Mouse (Mus musculus) thymus, adult 2 months (tissue): ENCODE data around the gene Msantd1. TPM values are rescaled to one million over a fixed set of nuclear protein-coding genes. Genes with fewer than 3 reads are reported as not detected.

Experiments used
- DNase-seq: peaks from one replicate; pipeline ENCODE4 v3.0.0; 2021
- H3K27ac ChIP-seq: fragments of 200-500 bp; 2 replicates; pipeline ENCODE4 v1.5.1; 2012; ENCODE audit warnings: low read length, control low read depth; ENCODE audit not compliant: control insufficient read depth, insufficient read depth
- H3K27me3 ChIP-seq: fragments of 200-500 bp; 2 replicates; pipeline ENCODE4 v1.6.1; 2012; ENCODE audit warnings: mild to moderate bottlenecking, low read length, moderate library complexity, mixed read lengths; ENCODE audit not compliant: control insufficient read depth, insufficient read depth
- H3K36me3 ChIP-seq: fragments of 200-500 bp; 2 replicates; pipeline ENCODE4 v1.6.1; 2012; ENCODE audit warnings: mild to moderate bottlenecking, low read length, moderate library complexity; ENCODE audit not compliant: control insufficient read depth, insufficient read depth
- H3K4me1 ChIP-seq: fragments of 200-500 bp; replicated peaks from 2 replicates; pipeline ENCODE4 v1.6.1; 2012; ENCODE audit warnings: low read length; ENCODE audit not compliant: control insufficient read depth, insufficient read depth
- H3K4me3 ChIP-seq: fragments of 200-500 bp; 2 replicates; pipeline ENCODE4 v1.5.1; 2012; ENCODE audit warnings: mild to moderate bottlenecking, low read length, control low read depth, moderate library complexity; ENCODE audit not compliant: control insufficient read depth, insufficient read depth
- CTCF ChIP-seq: fragments of 200-500 bp; IDR thresholded peaks from 2 replicates; pipeline ENCODE4 v1.5.1; 2012; ENCODE audit warnings: mild to moderate bottlenecking, control low read depth, low read length, moderate library complexity, borderline replicate concordance; ENCODE audit not compliant: control insufficient read depth, poor library complexity, insufficient read depth; ENCODE audit errors: extremely low read depth
- POLR2A ChIP-seq: fragments of 200-500 bp; IDR thresholded peaks from 2 replicates; pipeline ENCODE4 v1.6.1; 2012; ENCODE audit warnings: mild to moderate bottlenecking, low read length, control low read depth, moderate library complexity; ENCODE audit not compliant: control insufficient read depth, poor library complexity, insufficient read depth; ENCODE audit errors: extremely low read depth
- WGBS: fragments of 180-500 bp; shearing (Covaris S2); methylation state at CpG from one replicate; pipeline ENCODE4 v1.1.7; 2018; 5-methylcytosine and 5-hydroxymethylcytosine counted together
- polyA plus RNA-seq: library from polyadenylated mRNA; depleted of rRNA; stranded (reverse); fragments of >200 nt; gene quantifications from 2 replicates; pipeline ENCODE4 v1.2.3, GENCODE M21; 2012

The Msantd1 gene
- polyA plus RNA-seq, 1 experiment: 6.5 TPM

GRCm38 (mm10) chr5:34924519-34924918, 16.7 kb downstream of the Msantd1 start:
- H3K36me3 ChIP-seq: no peaks in the 10 kb centered on the region
- no peaks in the 10 kb centered on the region for H3K4me1 ChIP-seq
- no peak overlapping the region for H3K27ac ChIP-seq
- DNase-seq: no peak
- H3K27me3 ChIP-seq: no peaks in the 10 kb centered on the region
- WGBS: 93% methylated on average over 7 of the region's 7 CpGs
- TF ChIP-seq CTCF: no peak
- TF ChIP-seq POLR2A: no peak
- H3K4me3 ChIP-seq: no peak overlapping the region

GRCm38 (mm10) chr5:34927648-34928047, 19.8 kb downstream of the Msantd1 start:
- no peaks in the 10 kb centered on the region for H3K4me1 ChIP-seq
- H3K4me3 ChIP-seq: no peak overlapping the region
- TF ChIP-seq CTCF (no peak), POLR2A (no peak)
- 95% methylated on average over 4 of the region's 4 CpGs for WGBS
- no peak for DNase-seq
- H3K27me3 ChIP-seq: no peaks in the 10 kb centered on the region
- H3K27ac ChIP-seq: no peak overlapping the region
- H3K36me3 ChIP-seq: no peaks in the 10 kb centered on the region

- no peaks in the 10 kb centered on the region for H3K36me3 ChIP-seq
- TF ChIP-seq POLR2A (no peak), CTCF (no peak)
- WGBS: 98% methylated on average over 9 of the region's 9 CpGs
Measured at GRCm38 (mm10) chr5:34930151-34930975, 22.6 kb downstream of the Msantd1 start.

GRCm38 (mm10) chr5:34931091-34931490, 23.3 kb downstream of the Msantd1 start:
- no peak overlapping the region for H3K4me3 ChIP-seq
- TF ChIP-seq CTCF (no peak), POLR2A (no peak)
- WGBS: 91% methylated on average over 2 of the region's 2 CpGs
- no peak for DNase-seq
- H3K4me1 ChIP-seq: no peaks in the 10 kb centered on the region
- no peaks in the 10 kb centered on the region for H3K27me3 ChIP-seq
- H3K36me3 ChIP-seq: no peaks in the 10 kb centered on the region
- no peak overlapping the region for H3K27ac ChIP-seq

More at GRCm38 (mm10) chr5:34930151-34930975, 22.6 kb downstream of the Msantd1 start:
- Histone ChIP-seq H3K27ac (no peak overlapping the region), H3K4me1 (no peaks in the 10 kb centered on the region), H3K4me3 (no peak overlapping the region), H3K27me3 (no peaks in the 10 kb centered on the region)
- DNase-seq: no peak

GRCm38 (mm10) chr5:34931516-34932457, 24.0 kb downstream of the Msantd1 start:
- H3K4me3 ChIP-seq: no peak overlapping the region
- H3K27me3 ChIP-seq: no peaks in the 10 kb centered on the region
- H3K36me3 ChIP-seq: no peaks in the 10 kb centered on the region
- whole genome bisulfite sequencing: 75% methylated on average over 11 of the region's 11 CpGs
- TF ChIP-seq CTCF (no peak), POLR2A (no peak)
- DNase-seq: no peak
- no peak overlapping the region for H3K27ac ChIP-seq
- H3K4me1 ChIP-seq: no peaks in the 10 kb centered on the region

- H3K27me3 ChIP-seq: no peaks in the 10 kb centered on the region
- TF ChIP-seq POLR2A (no peak), CTCF (no peak)
- no peak overlapping the region for H3K27ac ChIP-seq
- no peaks in the 10 kb centered on the region for H3K4me1 ChIP-seq
- H3K4me3 ChIP-seq: no peak overlapping the region
- no peak for DNase-seq
- 53% methylated on average over 4 of the region's 4 CpGs for WGBS
- H3K36me3 ChIP-seq: no peaks in the 10 kb centered on the region
Measured at GRCm38 (mm10) chr5:34932458-34932806, 24.6 kb downstream of the Msantd1 start.
